In the genomic region with DNA sequence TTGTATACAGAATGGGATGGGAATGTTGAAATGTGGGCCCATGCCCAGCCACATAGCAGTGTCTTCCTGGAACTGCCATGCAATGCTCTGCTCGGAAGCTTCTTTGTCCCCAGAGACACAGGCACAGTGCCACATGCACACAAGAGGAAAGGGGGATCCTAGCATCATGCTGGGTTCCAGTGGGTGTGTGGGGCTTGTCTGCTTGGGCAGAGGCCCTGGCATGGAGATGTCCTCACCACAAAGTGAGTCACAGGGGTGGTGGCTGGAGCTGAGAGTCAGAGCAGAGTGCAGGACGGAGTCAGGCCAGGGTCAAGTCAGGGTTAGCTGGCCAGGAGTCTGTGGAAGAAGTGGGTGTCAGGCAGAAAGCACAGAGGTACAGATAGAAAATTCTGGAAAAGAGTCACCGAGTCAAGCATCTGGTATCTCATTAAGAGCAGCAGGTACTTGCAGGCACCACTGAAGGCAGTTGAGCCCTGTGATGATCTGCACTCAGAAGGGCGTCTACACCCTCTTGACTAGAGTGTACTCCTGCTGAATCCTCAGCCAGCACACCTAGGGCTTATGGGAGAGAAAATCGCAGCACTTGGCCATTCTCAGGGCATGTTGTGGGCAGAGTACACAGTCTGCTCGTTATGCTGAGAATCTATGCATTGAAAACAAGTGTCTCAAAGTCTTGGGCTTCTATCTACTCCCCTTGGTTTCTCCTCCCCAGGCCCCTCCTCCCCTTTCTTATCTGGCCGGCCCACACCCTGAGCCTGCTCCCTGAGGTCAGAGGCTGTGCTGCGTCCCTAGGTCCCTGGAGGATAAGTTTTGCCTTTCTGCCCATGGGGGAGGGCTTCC, we compare ENCODE assay signal across 7 mouse cellular contexts.
DNase-seq lines count a peak whose midpoint lies in the region; ATAC-seq lines count a peak whose summit lies in the region.

No protein-coding gene starts in this region.

- ATAC-seq in embryonic facial prominence, embryonic 14.5 days (ENCODE audit: low read depth) = peak; percentile 19; the same call in 1 of the 2 replicates

- no peak overlapping the region for H3K9ac ChIP-seq in embryonic facial prominence, embryonic 14.5 days (ENCODE audit: low read depth, low read length)

- no peaks in the 10 kb centered on the region for H3K27me3 ChIP-seq in embryonic facial prominence, embryonic 14.5 days (replicated peaks; ENCODE audit: control insufficient read depth, insufficient read depth, low read length)

- WGBS in embryonic facial prominence, embryonic 14.5 days = 73% methylated on average over 8 of the region's 8 CpGs

- H3K27ac ChIP-seq in embryonic facial prominence, embryonic 14.5 days (replicated peaks; ENCODE audit: low read depth, low read length) = no peak overlapping the region

- no peak overlapping the region for H3K4me3 ChIP-seq in embryonic facial prominence, embryonic 14.5 days (ENCODE audit: low read depth, low read length)

- peak; percentile 47 for DNase-seq in urinary bladder, postnatal 14 days (ENCODE audit: low spot score)
- DNase-seq in urinary bladder, adult 2 months (ENCODE audit: low spot score) = no peak
- no peak for DNase-seq in embryonic facial prominence, embryonic 14.5 days (ENCODE audit: low spot score)
- DNase-seq in liver = peak; percentile 92
- DNase-seq in retina, embryonic 14.5 days (ENCODE audit: low spot score) = no peak
- no peak for DNase-seq in kidney, adult 8-10 months
- DNase-seq in layer of hippocampus, postnatal 25 days (ENCODE audit: extremely low spot score in 1 of 2, low spot score in 1 of 2) = no peak

- no peaks in the 10 kb centered on the region for H3K9me3 ChIP-seq in embryonic facial prominence, embryonic 14.5 days (ENCODE audit: control insufficient read depth, low read length)

- H3K4me2 ChIP-seq in embryonic facial prominence, embryonic 14.5 days (ENCODE audit: low read depth, low read length) = no peak overlapping the region

- peaks cover 31% of the 10 kb centered on the region for H3K4me1 ChIP-seq in embryonic facial prominence, embryonic 14.5 days (ENCODE audit: control insufficient read depth, insufficient read depth, low read length)

- no peaks in the 10 kb centered on the region for H3K36me3 ChIP-seq in embryonic facial prominence, embryonic 14.5 days (ENCODE audit: control insufficient read depth, insufficient read depth, low read length)

Comparison
In these comparisons a context has a peak if more than half of its experiments do, and no peak if none do; other contexts are left out.
1. DNase-seq: peak in urinary bladder, postnatal 14 days (single experiment) and liver (single experiment); none in urinary bladder, adult 2 months (single experiment), embryonic facial prominence, embryonic 14.5 days (single experiment), retina, embryonic 14.5 days (single experiment), kidney, adult 8-10 months (0 of 2) and layer of hippocampus, postnatal 25 days (0 of 2).